Mouse (Mus musculus): ENCODE measurements around the gene Unc93b1. TPM values are rescaled to one million over a fixed set of nuclear protein-coding genes. Genes with fewer than 3 reads are reported as not detected.

Gene Unc93b1
- polyA plus RNA-seq, 1 experiment from 2014 or later: 48.1 TPM

GRCm38 (mm10) chr19:3980917-3981316 is 45.9 kb downstream of the Unc93b1 start:
- Histone ChIP-seq H3K4me3 (ENCODE audit: low read depth, low read length) (no peak overlapping the region), H3K4me2 (ENCODE audit: low read depth, low read length) (no peak overlapping the region)

GRCm38 (mm10) chr19:3983527-3984200 is 48.7 kb downstream of the Unc93b1 start:
- TF ChIP-seq CTCF (IDR thresholded peaks at IDR 0.05; ENCODE audit: low read depth): no peak
- TF ChIP-seq EP300 (IDR thresholded peaks at IDR 0.05; ENCODE audit: low read depth): no peak
- Histone ChIP-seq H3K4me1 (ENCODE audit: insufficient read depth) (peaks cover 28% of the 10 kb centered on the region), H3K27me3 (ENCODE audit: insufficient read depth, low read length) (no peaks in the 10 kb centered on the region), H3K4me3 (ENCODE audit: low read depth, low read length) (no peak overlapping the region), H3K9ac (replicated peaks) (no peak overlapping the region), H3K4me2 (ENCODE audit: low read depth, low read length) (no peak overlapping the region), H3K9me3 (ENCODE audit: low read length) (no peaks in the 10 kb centered on the region), H3K36me3 (replicated peaks; ENCODE audit: insufficient read depth, low read length) (no peaks in the 10 kb centered on the region), H3K27ac (ENCODE audit: low read depth) (no peak overlapping the region)
- DNase-seq (no peak), ATAC-seq (no peak)
- WGBS (ENCODE audit: insufficient replicate concordance): 71% methylated on average over 9 of the region's 9 CpGs

More at GRCm38 (mm10) chr19:3980917-3981316, 45.9 kb downstream of the Unc93b1 start:
- H3K36me3 ChIP-seq (replicated peaks; ENCODE audit: insufficient read depth, low read length): no peaks in the 10 kb centered on the region
- no peak for ATAC-seq
- H3K9ac ChIP-seq (replicated peaks): no peak overlapping the region
- peaks cover 15% of the 10 kb centered on the region for H3K4me1 ChIP-seq (ENCODE audit: insufficient read depth)
- no peak overlapping the region for H3K27ac ChIP-seq (ENCODE audit: low read depth)
- H3K27me3 ChIP-seq (ENCODE audit: insufficient read depth, low read length): no peaks in the 10 kb centered on the region
- no peak for DNase-seq
- no peaks in the 10 kb centered on the region for H3K9me3 ChIP-seq (ENCODE audit: low read length)
- TF ChIP-seq EP300 (IDR thresholded peaks at IDR 0.05; ENCODE audit: low read depth) (no peak), CTCF (IDR thresholded peaks at IDR 0.05; ENCODE audit: low read depth) (no peak)
- 74% methylated on average over 9 of the region's 9 CpGs for WGBS (ENCODE audit: insufficient replicate concordance)

GRCm38 (mm10) chr19:3985261-3985681 is 50.3 kb downstream of the Unc93b1 start:
- Histone ChIP-seq H3K27ac (ENCODE audit: low read depth) (peak overlapping the region; percentile 62), H3K9ac (replicated peaks) (no peak overlapping the region), H3K27me3 (ENCODE audit: insufficient read depth, low read length) (no peaks in the 10 kb centered on the region), H3K36me3 (replicated peaks; ENCODE audit: insufficient read depth, low read length) (no peaks in the 10 kb centered on the region), H3K4me3 (ENCODE audit: low read depth, low read length) (no peak overlapping the region), H3K4me1 (ENCODE audit: insufficient read depth) (peaks cover 28% of the 10 kb centered on the region), H3K9me3 (ENCODE audit: low read length) (no peaks in the 10 kb centered on the region), H3K4me2 (ENCODE audit: low read depth, low read length) (no peak overlapping the region)
- ATAC-seq (peak; percentile 61), DNase-seq (peak; percentile 65)
- TF ChIP-seq CTCF (IDR thresholded peaks at IDR 0.05; ENCODE audit: low read depth): no peak
- TF ChIP-seq EP300 (IDR thresholded peaks at IDR 0.05; ENCODE audit: low read depth): no peak
- WGBS (ENCODE audit: insufficient replicate concordance): 19% methylated on average over 8 of the region's 8 CpGs

GRCm38 (mm10) chr19:3986334-3986733 is 51.3 kb downstream of the Unc93b1 start, which contains the start of gene Acy3:
TSS of gene Acy3 (plus strand) at chr19:3986570.
- H3K4me3 ChIP-seq (ENCODE audit: low read depth, low read length): no peak within 1 kb of the TSS
- peak; percentile 89 for DNase-seq
- no peaks in the 10 kb centered on the region for H3K36me3 ChIP-seq (replicated peaks; ENCODE audit: insufficient read depth, low read length)
- H3K27me3 ChIP-seq (ENCODE audit: insufficient read depth, low read length): no peaks in the 10 kb centered on the region
- H3K9me3 ChIP-seq (ENCODE audit: low read length): no peaks in the 10 kb centered on the region
- peak within 1 kb of the TSS; percentile 60 for H3K9ac ChIP-seq (replicated peaks)
- H3K27ac ChIP-seq (ENCODE audit: low read depth): peak within 1 kb of the TSS; percentile 78
- WGBS (ENCODE audit: insufficient replicate concordance): 6% methylated on average over 8 of the region's 8 CpGs
- ATAC-seq: peak; percentile 88
- H3K4me1 ChIP-seq (ENCODE audit: insufficient read depth): peaks cover 28% of the 10 kb centered on the region
- TF ChIP-seq EP300 (IDR thresholded peaks at IDR 0.05; ENCODE audit: low read depth) (peak; percentile 60; the same call in 1 of the 2 replicates), CTCF (IDR thresholded peaks at IDR 0.05; ENCODE audit: low read depth) (no peak)
- peak within 1 kb of the TSS; percentile 54 for H3K4me2 ChIP-seq (ENCODE audit: low read depth, low read length)

GRCm38 (mm10) chr19:3988066-3988465 is 53.1 kb downstream of the Unc93b1 start:
- Histone ChIP-seq H3K9ac (replicated peaks) (no peak overlapping the region), H3K4me1 (ENCODE audit: insufficient read depth) (peaks cover 28% of the 10 kb centered on the region), H3K4me2 (ENCODE audit: low read depth, low read length) (no peak overlapping the region), H3K9me3 (ENCODE audit: low read length) (no peaks in the 10 kb centered on the region), H3K27ac (ENCODE audit: low read depth) (no peak overlapping the region), H3K27me3 (ENCODE audit: insufficient read depth, low read length) (no peaks in the 10 kb centered on the region), H3K36me3 (replicated peaks; ENCODE audit: insufficient read depth, low read length) (no peaks in the 10 kb centered on the region), H3K4me3 (ENCODE audit: low read depth, low read length) (no peak overlapping the region)
- no peak for TF ChIP-seq CTCF (IDR thresholded peaks at IDR 0.05; ENCODE audit: low read depth)
- no peak for TF ChIP-seq EP300 (IDR thresholded peaks at IDR 0.05; ENCODE audit: low read depth)
- no peak for ATAC-seq
- no peak for DNase-seq
- WGBS (ENCODE audit: insufficient replicate concordance): 87% methylated on average over 14 of the region's 14 CpGs

GRCm38 (mm10) chr19:3988750-3989149 is 53.8 kb downstream of the Unc93b1 start:
- no peaks in the 10 kb centered on the region for H3K36me3 ChIP-seq (replicated peaks; ENCODE audit: insufficient read depth, low read length)
- ATAC-seq (no peak), DNase-seq (no peak)
- H3K4me2 ChIP-seq (ENCODE audit: low read depth, low read length): no peak overlapping the region
- no peak overlapping the region for H3K4me3 ChIP-seq (ENCODE audit: low read depth, low read length)
- TF ChIP-seq EP300 (IDR thresholded peaks at IDR 0.05; ENCODE audit: low read depth) (no peak), CTCF (IDR thresholded peaks at IDR 0.05; ENCODE audit: low read depth) (peak; percentile 50)
- no peak overlapping the region for H3K9ac ChIP-seq (replicated peaks)
- 83% methylated on average over 4 of the region's 4 CpGs for WGBS (ENCODE audit: insufficient replicate concordance)
- H3K27ac ChIP-seq (ENCODE audit: low read depth): no peak overlapping the region
- H3K9me3 ChIP-seq (ENCODE audit: low read length): no peaks in the 10 kb centered on the region
- peaks cover 28% of the 10 kb centered on the region for H3K4me1 ChIP-seq (ENCODE audit: insufficient read depth)
- H3K27me3 ChIP-seq (ENCODE audit: insufficient read depth, low read length): no peaks in the 10 kb centered on the region
